Mouse (Mus musculus): Measurements from ENCODE around the gene Cyp4x1. TPM values are rescaled to one million over a fixed set of nuclear protein-coding genes. Genes with fewer than 3 reads are reported as not detected.

Gene Cyp4x1
- polyA plus RNA-seq, 1 experiment = 0.16 TPM

- Histone ChIP-seq H3K4me3 (ENCODE audit: insufficient read depth, low read length) (no peak overlapping the region), H3K27ac (ENCODE audit: insufficient read depth, low read length) (no peak overlapping the region), H3K4me1 (ENCODE audit: control insufficient read depth, insufficient read depth, low read length) (no peaks in the 10 kb centered on the region)
- no peak for TF ChIP-seq CTCF (IDR thresholded peaks at IDR 0.05; ENCODE audit: borderline replicate concordance, insufficient read depth, low read length)
- no peak for TF ChIP-seq POLR2A (IDR thresholded peaks at IDR 0.05; ENCODE audit: low read depth, low read length)
These were observed 14.4 kb downstream of the Cyp4x1 start for GRCm38 (mm10) chr4:115119642-115120041.

DNA sequence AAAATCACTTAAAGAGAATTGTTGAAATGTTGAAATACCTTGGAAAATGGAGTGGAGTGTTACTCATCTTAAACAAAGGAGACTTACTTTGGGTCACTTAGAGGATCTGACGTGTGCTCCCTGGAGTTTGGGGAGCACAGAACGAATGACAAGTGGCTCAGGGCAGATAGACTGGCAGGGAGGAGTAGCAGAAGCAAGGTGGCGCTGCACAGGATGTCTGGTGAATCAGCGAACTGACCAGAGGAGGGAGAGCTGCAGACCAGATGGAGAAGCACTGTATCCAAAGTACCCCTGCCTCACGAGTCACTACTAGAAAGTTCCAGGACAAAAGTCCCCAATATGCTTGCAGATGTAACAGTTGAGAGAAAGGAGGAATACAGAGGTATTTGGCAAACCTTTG is 20.8 kb downstream of the Cyp4x1 start:
- H3K4me1 ChIP-seq (ENCODE audit: control insufficient read depth, insufficient read depth, low read length) = no peaks in the 10 kb centered on the region
- H3K4me3 ChIP-seq (ENCODE audit: insufficient read depth, low read length) = no peak overlapping the region
- no peak for TF ChIP-seq POLR2A (IDR thresholded peaks at IDR 0.05; ENCODE audit: low read depth, low read length)
- TF ChIP-seq CTCF (IDR thresholded peaks at IDR 0.05; ENCODE audit: borderline replicate concordance, insufficient read depth, low read length) = no peak
- H3K27ac ChIP-seq (ENCODE audit: insufficient read depth, low read length) = no peak overlapping the region

- Histone ChIP-seq H3K4me1 (ENCODE audit: control insufficient read depth, insufficient read depth, low read length) (no peaks in the 10 kb centered on the region), H3K4me3 (ENCODE audit: insufficient read depth, low read length) (no peak overlapping the region), H3K27ac (ENCODE audit: insufficient read depth, low read length) (no peak overlapping the region)
- no peak for TF ChIP-seq CTCF (IDR thresholded peaks at IDR 0.05; ENCODE audit: borderline replicate concordance, insufficient read depth, low read length)
- TF ChIP-seq POLR2A (IDR thresholded peaks at IDR 0.05; ENCODE audit: low read depth, low read length) = no peak
These were observed 22.9 kb downstream of the Cyp4x1 start for GRCm38 (mm10) chr4:115111167-115111566.

DNA sequence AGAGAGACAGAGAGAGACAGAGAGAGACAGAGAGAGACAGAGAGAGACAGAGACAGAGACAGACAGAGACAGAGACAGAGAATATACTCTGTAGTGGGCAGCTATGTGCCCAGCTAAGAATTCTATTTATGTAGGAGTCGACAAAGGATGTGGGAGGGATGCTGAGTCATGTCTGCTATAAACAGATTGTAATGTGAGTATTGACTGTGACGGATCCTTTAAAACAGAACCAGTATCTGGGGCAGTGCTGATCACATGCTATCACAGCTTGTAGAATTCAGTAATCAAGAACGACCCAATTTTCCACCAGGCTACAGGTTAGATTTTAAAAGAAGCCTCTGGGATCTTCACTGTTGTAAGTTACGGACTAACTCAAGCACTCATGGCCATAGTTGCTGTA is 30.6 kb downstream of the Cyp4x1 start:
- no peak for TF ChIP-seq POLR2A (IDR thresholded peaks at IDR 0.05; ENCODE audit: low read depth, low read length)
- no peak for TF ChIP-seq CTCF (IDR thresholded peaks at IDR 0.05; ENCODE audit: borderline replicate concordance, insufficient read depth, low read length)
- no peak overlapping the region for H3K27ac ChIP-seq (ENCODE audit: insufficient read depth, low read length)
- no peaks in the 10 kb centered on the region; the same call in 1 of the 2 replicates for H3K4me1 ChIP-seq (ENCODE audit: control insufficient read depth, insufficient read depth, low read length)
- no peak overlapping the region for H3K4me3 ChIP-seq (ENCODE audit: insufficient read depth, low read length)

DNA sequence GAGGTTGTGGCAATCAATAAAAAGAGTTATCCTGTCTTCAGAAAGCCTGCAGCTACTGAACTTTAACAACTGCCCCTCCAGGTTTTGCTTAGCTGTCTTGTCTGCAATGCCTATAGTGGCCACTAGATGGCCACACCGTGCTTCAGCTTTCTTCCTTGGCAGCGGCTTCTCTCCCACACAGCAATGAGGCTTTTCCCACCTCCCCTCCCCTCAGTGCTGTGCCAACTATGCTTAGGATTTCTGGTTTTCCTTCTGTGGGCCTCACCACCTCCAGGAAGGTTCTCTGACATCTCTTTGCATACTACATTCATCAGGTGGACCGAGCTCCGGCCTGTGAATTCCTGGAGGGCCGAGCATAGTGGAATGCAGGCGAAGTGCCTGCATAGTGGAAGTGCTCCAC is 32.4 kb downstream of the Cyp4x1 start:
- no peak overlapping the region for H3K4me3 ChIP-seq (ENCODE audit: insufficient read depth, low read length)
- no peak for TF ChIP-seq POLR2A (IDR thresholded peaks at IDR 0.05; ENCODE audit: low read depth, low read length)
- TF ChIP-seq CTCF (IDR thresholded peaks at IDR 0.05; ENCODE audit: borderline replicate concordance, insufficient read depth, low read length) = peak; percentile 82

DNA sequence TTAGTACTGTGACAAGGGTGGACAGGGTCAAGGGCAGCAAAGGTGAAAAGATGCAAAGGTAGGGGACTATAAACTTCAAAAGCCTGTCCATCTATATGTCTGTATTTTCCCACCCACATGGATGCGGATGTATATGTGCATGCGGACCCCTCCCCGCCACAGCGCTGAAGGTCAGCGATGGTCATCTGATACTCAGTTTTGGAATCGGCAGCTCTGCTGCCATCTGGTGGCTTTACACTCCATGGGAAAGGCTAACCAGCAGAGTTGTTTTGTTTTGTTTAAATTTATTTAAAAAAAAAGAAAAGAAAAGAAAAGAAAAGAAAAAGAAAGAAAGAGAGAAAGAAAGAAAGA is 37.0 kb downstream of the Cyp4x1 start:
- no peak overlapping the region for H3K4me3 ChIP-seq (ENCODE audit: insufficient read depth, low read length)
- H3K27ac ChIP-seq (ENCODE audit: insufficient read depth, low read length) = no peak overlapping the region
- H3K4me1 ChIP-seq (ENCODE audit: control insufficient read depth, insufficient read depth, low read length) = no peaks in the 10 kb centered on the region
- TF ChIP-seq POLR2A (IDR thresholded peaks at IDR 0.05; ENCODE audit: low read depth, low read length) = no peak
- peak; percentile 25; the same call in 1 of the 2 replicates for TF ChIP-seq CTCF (IDR thresholded peaks at IDR 0.05; ENCODE audit: borderline replicate concordance, insufficient read depth, low read length)

More for the DNA sequence above, 32.4 kb downstream of the Cyp4x1 start:
- no peaks in the 10 kb centered on the region; the same call in 1 of the 2 replicates for H3K4me1 ChIP-seq (ENCODE audit: control insufficient read depth, insufficient read depth, low read length)
- no peak overlapping the region for H3K27ac ChIP-seq (ENCODE audit: insufficient read depth, low read length)

GRCm38 (mm10) chr4:115096435-115097145 is 37.5 kb downstream of the Cyp4x1 start:
- no peak overlapping the region; the same call in 1 of the 2 replicates for H3K4me3 ChIP-seq (ENCODE audit: insufficient read depth, low read length)
- no peak for TF ChIP-seq CTCF (IDR thresholded peaks at IDR 0.05; ENCODE audit: borderline replicate concordance, insufficient read depth, low read length)
- no peaks in the 10 kb centered on the region for H3K4me1 ChIP-seq (ENCODE audit: control insufficient read depth, insufficient read depth, low read length)
- H3K27ac ChIP-seq (ENCODE audit: insufficient read depth, low read length) = no peak overlapping the region

DNA sequence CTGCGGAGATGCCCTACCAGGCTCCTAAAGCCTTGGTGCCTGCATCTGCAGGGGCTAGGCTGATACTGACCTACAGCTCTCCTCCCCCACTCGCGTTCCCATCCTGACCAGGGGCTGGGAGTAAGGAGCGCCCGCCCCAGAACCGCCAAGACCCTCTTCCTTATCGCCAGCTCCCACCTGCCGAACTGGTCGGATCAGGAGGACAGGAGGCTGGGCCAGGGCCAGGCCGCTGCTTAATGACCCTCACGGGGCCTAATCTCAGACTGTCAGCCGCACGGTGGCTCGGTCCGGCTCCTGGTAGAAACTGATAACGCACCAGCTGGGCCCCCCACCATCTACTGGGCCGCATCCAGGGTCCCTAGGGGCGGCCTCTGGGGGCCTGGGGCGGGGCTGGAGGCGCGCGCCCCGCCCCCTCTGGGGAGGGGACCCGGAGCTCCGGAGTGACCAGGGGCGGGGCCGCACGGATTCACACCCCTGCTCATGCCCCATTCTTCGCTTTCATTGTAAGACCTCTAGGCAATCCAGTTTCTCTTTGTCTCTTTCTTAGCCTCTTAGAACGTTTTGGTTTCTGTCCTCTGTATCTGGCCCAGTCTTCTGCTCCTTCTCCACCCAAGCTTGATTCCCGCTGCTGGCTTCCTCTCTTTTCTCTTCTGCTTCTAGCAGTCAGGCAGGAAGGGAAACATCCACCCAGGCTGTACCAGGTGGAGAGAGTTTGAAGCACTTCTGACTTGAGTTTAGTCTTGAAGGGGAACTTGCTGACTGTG is 38.2 kb downstream of the Cyp4x1 start:
- TF ChIP-seq CTCF (IDR thresholded peaks at IDR 0.05; ENCODE audit: borderline replicate concordance, insufficient read depth, low read length) (no peak), POLR2A (IDR thresholded peaks at IDR 0.05; ENCODE audit: low read depth, low read length) (no peak)
- H3K27ac ChIP-seq (ENCODE audit: insufficient read depth, low read length) = no peak overlapping the region
- H3K4me3 ChIP-seq (ENCODE audit: insufficient read depth, low read length) = no peak overlapping the region; the same call in none of the 2 replicates
- no peaks in the 10 kb centered on the region for H3K4me1 ChIP-seq (ENCODE audit: control insufficient read depth, insufficient read depth, low read length)

- Histone ChIP-seq H3K4me3 (ENCODE audit: insufficient read depth, low read length) (no peak overlapping the region), H3K4me1 (ENCODE audit: control insufficient read depth, insufficient read depth, low read length) (no peaks in the 10 kb centered on the region), H3K27ac (ENCODE audit: insufficient read depth, low read length) (no peak overlapping the region)
- TF ChIP-seq POLR2A (IDR thresholded peaks at IDR 0.05; ENCODE audit: low read depth, low read length) = no peak
- TF ChIP-seq CTCF (IDR thresholded peaks at IDR 0.05; ENCODE audit: borderline replicate concordance, insufficient read depth, low read length) = no peak
These were observed 40.0 kb downstream of the Cyp4x1 start for GRCm38 (mm10) chr4:115094056-115094455.

GRCm38 (mm10) chr4:115093331-115093864 is 40.7 kb downstream of the Cyp4x1 start:
- H3K4me3 ChIP-seq (ENCODE audit: insufficient read depth, low read length) = no peak overlapping the region
- no peaks in the 10 kb centered on the region for H3K4me1 ChIP-seq (ENCODE audit: control insufficient read depth, insufficient read depth, low read length)
- TF ChIP-seq CTCF (IDR thresholded peaks at IDR 0.05; ENCODE audit: borderline replicate concordance, insufficient read depth, low read length) (no peak), POLR2A (IDR thresholded peaks at IDR 0.05; ENCODE audit: low read depth, low read length) (no peak)
- H3K27ac ChIP-seq (ENCODE audit: insufficient read depth, low read length) = no peak overlapping the region
